Mouse (Mus musculus): ENCODE measurements around the gene Clec2g. TPM values are rescaled to one million over a fixed set of nuclear protein-coding genes. Genes with fewer than 3 reads are reported as not detected.
"Not testable (repeated sequence)": the region's sequence is repeated elsewhere in the genome, so short reads cannot be mapped to it uniquely, and the experiment has no call there.

Gene Clec2g
- polyA plus RNA-seq, 1 experiment from 2014 or later = not detected

DNA sequence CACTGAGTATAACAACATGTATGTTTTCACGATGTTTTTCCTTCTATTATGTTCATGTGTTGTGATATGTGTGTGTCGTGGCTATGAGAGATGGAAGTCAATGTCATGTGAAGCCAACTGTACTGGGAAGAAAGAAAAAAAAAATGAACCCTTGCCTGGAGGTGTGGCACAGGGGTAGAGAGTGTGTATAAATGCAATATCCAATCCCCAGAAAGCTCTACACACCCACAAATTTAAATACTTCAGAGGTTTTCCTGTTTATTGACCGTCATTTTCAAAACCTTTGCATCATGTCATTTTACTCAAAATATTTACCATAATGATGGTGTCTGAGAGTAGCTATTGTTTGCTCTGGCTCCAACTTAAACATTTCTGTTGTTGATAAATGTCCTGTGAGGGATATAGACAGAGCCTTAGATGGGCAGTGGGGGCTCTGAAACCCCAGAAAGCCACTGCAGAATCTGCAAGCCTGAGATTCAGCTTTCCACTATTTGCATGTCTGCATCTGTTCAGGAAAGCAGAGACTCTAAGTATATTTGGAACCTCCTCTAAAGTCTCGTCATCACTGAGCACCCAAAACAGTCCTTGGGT lies 47.9 kb downstream of the Clec2g start:
- WGBS = 85% methylated on average over 4 of the region's 4 CpGs
- not testable (repeated sequence) for H3K9me3 ChIP-seq (replicated peaks); H3K27me3 ChIP-seq (ENCODE audit: low read depth, poor library complexity, severe bottlenecking); H3K27ac ChIP-seq; H3K4me3 ChIP-seq; DNase-seq (ENCODE audit: low spot score); H3K4me1 ChIP-seq; H3K36me3 ChIP-seq

DNA sequence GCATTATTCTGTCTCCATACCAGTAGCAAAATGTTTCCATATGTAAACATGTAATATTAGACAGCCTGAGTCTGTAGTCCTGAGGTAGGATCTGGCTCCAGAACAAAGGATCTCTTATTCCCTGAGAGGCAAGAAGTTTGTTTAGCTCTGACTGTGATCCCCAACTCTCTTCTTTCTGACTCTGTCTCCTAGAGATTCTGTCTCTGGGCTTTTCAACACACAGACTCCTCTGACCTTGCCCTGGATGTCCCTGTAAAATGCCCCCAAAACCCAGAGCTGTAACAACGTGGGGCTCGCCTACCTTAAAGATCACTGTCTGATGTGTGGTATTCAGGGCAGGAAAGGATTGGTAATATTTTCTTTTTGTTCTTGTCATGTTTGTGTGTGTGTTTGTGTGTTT lies 58.2 kb downstream of the Clec2g start:
- no peaks in the 10 kb centered on the region for H3K9me3 ChIP-seq (replicated peaks)
- 0 out of 2 replicates have a peak, but pooled peaks cover 6% of the 10 kb centered on the region for H3K4me1 ChIP-seq
- H3K36me3 ChIP-seq = no peaks in the 10 kb centered on the region
- no peak overlapping the region for H3K4me3 ChIP-seq
- no peak for DNase-seq (ENCODE audit: low spot score)
- H3K27ac ChIP-seq = peak overlapping the region; percentile 61; the same call in 1 of the 2 replicates
- 70% methylated on average over 2 of the region's 2 CpGs for WGBS
- H3K27me3 ChIP-seq (ENCODE audit: low read depth, poor library complexity, severe bottlenecking) = no peaks in the 10 kb centered on the region

DNA sequence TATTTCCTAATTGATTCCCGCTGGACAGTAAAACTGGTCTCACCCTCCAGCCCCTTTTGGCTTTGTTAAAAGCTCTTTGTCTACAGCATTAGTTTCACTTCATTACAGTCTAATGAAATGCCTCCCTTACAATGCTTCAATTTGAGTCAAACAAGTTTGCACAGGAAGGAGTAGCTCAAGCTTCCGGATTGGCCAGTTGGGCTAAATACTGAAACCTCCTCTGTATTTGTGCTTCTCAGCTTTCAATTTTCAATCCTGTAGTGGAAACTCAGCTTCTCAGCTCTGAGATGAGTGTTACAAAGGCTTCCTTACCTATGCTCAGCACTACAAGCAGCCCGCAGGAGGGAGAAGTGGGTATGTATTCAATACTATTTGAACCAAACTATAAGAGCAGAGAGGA lies 58.6 kb downstream of the Clec2g start:
- H3K4me1 ChIP-seq = 0 out of 2 replicates have a peak, but pooled peaks cover 6% of the 10 kb centered on the region
- no peaks in the 10 kb centered on the region for H3K36me3 ChIP-seq
- peak overlapping the region; percentile 61; the same call in 1 of the 2 replicates for H3K27ac ChIP-seq
- no peak for DNase-seq (ENCODE audit: low spot score)
- no peak overlapping the region for H3K4me3 ChIP-seq
- no peaks in the 10 kb centered on the region for H3K27me3 ChIP-seq (ENCODE audit: low read depth, poor library complexity, severe bottlenecking)
- H3K9me3 ChIP-seq (replicated peaks) = no peaks in the 10 kb centered on the region
- 85% methylated on average over 3 of the region's 3 CpGs for WGBS

DNA sequence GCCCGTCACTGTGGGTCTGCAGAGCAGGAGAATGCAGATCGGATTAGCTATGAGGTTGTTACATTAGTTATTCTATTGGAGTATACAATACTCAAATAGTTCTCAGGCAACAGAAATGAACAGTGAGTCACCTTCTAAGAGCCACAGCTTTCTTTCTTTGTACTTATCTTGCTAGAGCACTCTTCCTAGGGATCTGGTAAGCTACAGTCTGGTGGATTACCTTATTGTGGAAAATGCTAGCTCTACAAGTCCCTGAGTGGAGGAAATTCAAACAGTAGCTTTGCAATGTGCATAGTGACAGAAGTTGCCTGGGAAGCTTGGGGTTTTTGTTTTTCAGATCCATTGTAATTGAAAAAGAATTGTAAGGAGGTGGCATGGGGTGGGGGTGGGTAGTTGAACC lies 59.0 kb downstream of the Clec2g start:
- Histone ChIP-seq H3K9me3 (replicated peaks) (no peaks in the 10 kb centered on the region), H3K27me3 (ENCODE audit: low read depth, poor library complexity, severe bottlenecking) (no peaks in the 10 kb centered on the region), H3K4me3 (no peak overlapping the region), H3K4me1 (0 out of 2 replicates have a peak, but pooled peaks cover 6% of the 10 kb centered on the region), H3K27ac (peak overlapping the region; percentile 61; the same call in 1 of the 2 replicates), H3K36me3 (no peaks in the 10 kb centered on the region)
- WGBS = 89% methylated on average over 2 of the region's 2 CpGs
- no peak for DNase-seq (ENCODE audit: low spot score)

GRCm38 (mm10) chr6:128994336-128994735 lies 60.2 kb downstream of the Clec2g start:
- H3K27ac ChIP-seq = no peak overlapping the region
- H3K4me3 ChIP-seq = no peak overlapping the region
- H3K4me1 ChIP-seq = 0 out of 2 replicates have a peak, but pooled peaks cover 6% of the 10 kb centered on the region
- no peak for DNase-seq (ENCODE audit: low spot score)
- H3K9me3 ChIP-seq (replicated peaks) = no peaks in the 10 kb centered on the region
- H3K36me3 ChIP-seq = no peaks in the 10 kb centered on the region
- H3K27me3 ChIP-seq (ENCODE audit: low read depth, poor library complexity, severe bottlenecking) = no peaks in the 10 kb centered on the region
- 75% methylated on average over 4 of the region's 4 CpGs for WGBS

GRCm38 (mm10) chr6:128994742-128995141 lies 60.6 kb downstream of the Clec2g start:
- Histone ChIP-seq H3K27me3 (ENCODE audit: low read depth, poor library complexity, severe bottlenecking) (no peaks in the 10 kb centered on the region), H3K9me3 (replicated peaks) (no peaks in the 10 kb centered on the region), H3K4me3 (no peak overlapping the region), H3K36me3 (no peaks in the 10 kb centered on the region), H3K4me1 (0 out of 2 replicates have a peak, but pooled peaks cover 6% of the 10 kb centered on the region), H3K27ac (no peak overlapping the region)
- no peak for DNase-seq (ENCODE audit: low spot score)
- 73% methylated on average over 5 of the region's 5 CpGs for WGBS

DNA sequence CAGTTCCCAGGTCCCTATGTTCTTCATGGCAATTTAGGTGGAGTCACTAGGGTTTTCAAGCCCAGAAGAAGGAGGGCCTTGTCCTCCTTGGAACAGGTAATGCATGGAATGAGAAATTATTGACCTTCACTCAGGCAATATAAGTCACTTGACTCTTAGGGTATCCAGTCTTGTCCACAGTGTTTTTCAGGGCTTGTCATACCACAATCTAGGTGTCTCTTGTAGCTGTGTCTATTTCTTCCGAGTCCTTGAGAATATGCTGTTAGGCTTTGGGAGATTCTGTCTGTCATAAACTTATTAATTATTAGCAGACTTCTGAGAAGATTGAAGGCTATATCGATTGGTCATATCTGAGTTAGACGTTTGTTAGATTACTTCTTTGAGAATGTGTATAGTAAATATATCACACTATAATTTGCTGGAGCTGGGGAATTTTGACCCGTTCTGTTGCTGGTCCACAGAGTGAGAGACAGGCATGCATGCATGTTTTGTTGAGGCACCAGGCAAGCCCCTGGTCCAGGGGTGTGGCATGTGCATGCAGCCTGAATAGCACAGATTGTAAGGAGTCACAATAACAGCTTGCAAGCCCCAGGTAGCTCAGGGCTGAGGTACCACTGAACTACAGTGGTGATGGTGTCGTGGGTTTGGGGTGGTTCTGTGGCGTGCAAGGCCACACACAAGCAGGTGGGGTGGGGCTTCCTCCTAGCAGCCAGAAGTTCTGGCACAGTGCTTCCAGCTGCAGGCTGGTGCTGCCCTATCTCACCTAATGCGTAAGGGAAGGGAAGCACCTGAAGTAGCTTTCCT lies 61.3 kb downstream of the Clec2g start:
- no peak overlapping the region for H3K27ac ChIP-seq
- no peak overlapping the region for H3K4me3 ChIP-seq
- no peaks in the 10 kb centered on the region for H3K9me3 ChIP-seq (replicated peaks)
- no peaks in the 10 kb centered on the region for H3K27me3 ChIP-seq (ENCODE audit: low read depth, poor library complexity, severe bottlenecking)
- 0 out of 2 replicates have a peak, but pooled peaks cover 6% of the 10 kb centered on the region for H3K4me1 ChIP-seq
- DNase-seq (ENCODE audit: low spot score) = no peak
- H3K36me3 ChIP-seq = no peaks in the 10 kb centered on the region
- 90% methylated on average over 7 of the region's 7 CpGs for WGBS

DNA sequence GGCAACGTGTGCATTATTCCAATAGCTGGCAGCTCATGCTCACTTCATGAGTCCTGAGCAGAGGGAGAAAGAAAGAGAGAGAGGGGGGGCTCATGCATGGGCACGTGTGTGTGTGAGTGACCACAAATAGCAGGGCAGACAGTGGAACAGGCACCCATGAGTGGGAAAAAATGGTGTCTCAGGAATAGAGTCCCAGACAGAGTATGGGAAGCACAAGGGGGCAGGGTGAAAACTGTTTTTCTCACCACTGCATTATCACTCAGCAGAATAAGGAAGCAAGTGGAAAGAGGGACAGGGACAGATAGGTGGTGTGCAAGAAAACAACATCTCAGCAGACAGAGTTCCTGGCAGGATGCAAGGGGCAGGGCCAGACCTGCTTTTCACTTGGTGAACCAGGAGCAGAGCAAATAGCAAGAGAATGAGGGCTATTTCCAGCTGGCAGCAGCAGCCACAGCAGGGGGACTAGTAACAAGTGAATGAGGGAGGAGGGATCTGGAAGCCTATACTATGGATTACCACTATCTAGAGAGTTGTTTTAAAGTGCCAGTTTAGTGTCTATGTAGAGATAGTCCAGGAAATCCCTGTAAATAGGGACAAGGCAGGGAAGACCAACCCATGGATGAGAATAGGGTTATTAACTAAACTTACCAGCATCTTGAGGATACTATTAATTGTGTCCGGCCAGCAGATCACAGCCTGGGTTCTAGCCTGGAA lies 62.0 kb downstream of the Clec2g start:
- Histone ChIP-seq H3K4me3 (no peak overlapping the region), H3K36me3 (no peaks in the 10 kb centered on the region), H3K27ac (no peak overlapping the region), H3K27me3 (ENCODE audit: low read depth, poor library complexity, severe bottlenecking) (no peaks in the 10 kb centered on the region), H3K9me3 (replicated peaks) (no peaks in the 10 kb centered on the region), H3K4me1 (0 out of 2 replicates have a peak, but pooled peaks cover 6% of the 10 kb centered on the region)
- WGBS = 81% methylated on average over 3 of the region's 3 CpGs
- no peak for DNase-seq (ENCODE audit: low spot score)

GRCm38 (mm10) chr6:128996768-128997442 lies 62.7 kb downstream of the Clec2g start:
- Histone ChIP-seq H3K9me3 (replicated peaks) (no peaks in the 10 kb centered on the region), H3K27me3 (ENCODE audit: low read depth, poor library complexity, severe bottlenecking) (no peaks in the 10 kb centered on the region), H3K27ac (no peak overlapping the region), H3K4me1 (0 out of 2 replicates have a peak, but pooled peaks cover 6% of the 10 kb centered on the region), H3K36me3 (no peaks in the 10 kb centered on the region), H3K4me3 (no peak overlapping the region)
- no peak for DNase-seq (ENCODE audit: low spot score)
- 86% methylated on average over 13 of the region's 13 CpGs for WGBS

DNA sequence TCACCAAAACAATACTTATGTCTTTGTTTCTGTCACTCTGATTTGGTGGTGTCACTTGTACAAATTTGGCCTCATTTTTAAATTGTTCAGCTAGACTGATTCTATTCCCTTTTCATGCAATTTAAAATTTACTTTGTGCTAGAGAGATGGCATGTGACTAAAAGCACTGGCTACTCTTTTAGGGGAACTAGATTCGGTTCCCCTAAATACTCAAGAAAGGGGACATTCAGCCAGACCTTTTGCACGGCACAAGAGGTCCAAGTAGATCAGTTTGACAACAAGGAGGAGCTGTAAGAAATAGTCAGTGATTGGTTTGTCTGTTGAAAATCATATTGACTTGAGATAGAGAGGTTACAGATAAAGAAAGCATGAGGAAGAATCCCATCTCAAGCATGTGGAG lies 67.2 kb downstream of the Clec2g start:
- H3K36me3 ChIP-seq = no peaks in the 10 kb centered on the region
- H3K27ac ChIP-seq = no peak overlapping the region
- WGBS = 94% methylated on average over 2 of the region's 2 CpGs
- no peaks in the 10 kb centered on the region for H3K4me1 ChIP-seq
- no peaks in the 10 kb centered on the region for H3K9me3 ChIP-seq (replicated peaks)
- no peak for DNase-seq (ENCODE audit: low spot score)
- no peak overlapping the region for H3K4me3 ChIP-seq
- H3K27me3 ChIP-seq (ENCODE audit: low read depth, poor library complexity, severe bottlenecking) = no peaks in the 10 kb centered on the region

GRCm38 (mm10) chr6:129008552-129008951 lies 74.4 kb downstream of the Clec2g start:
- no peak overlapping the region for H3K27ac ChIP-seq
- H3K9me3 ChIP-seq (replicated peaks) = no peaks in the 10 kb centered on the region
- no peak overlapping the region for H3K4me3 ChIP-seq
- no peaks in the 10 kb centered on the region for H3K4me1 ChIP-seq
- H3K27me3 ChIP-seq (ENCODE audit: low read depth, poor library complexity, severe bottlenecking) = no peaks in the 10 kb centered on the region
- DNase-seq (ENCODE audit: low spot score) = no peak
- 92% methylated on average over 8 of the region's 8 CpGs for WGBS
- H3K36me3 ChIP-seq = no peaks in the 10 kb centered on the region

DNA sequence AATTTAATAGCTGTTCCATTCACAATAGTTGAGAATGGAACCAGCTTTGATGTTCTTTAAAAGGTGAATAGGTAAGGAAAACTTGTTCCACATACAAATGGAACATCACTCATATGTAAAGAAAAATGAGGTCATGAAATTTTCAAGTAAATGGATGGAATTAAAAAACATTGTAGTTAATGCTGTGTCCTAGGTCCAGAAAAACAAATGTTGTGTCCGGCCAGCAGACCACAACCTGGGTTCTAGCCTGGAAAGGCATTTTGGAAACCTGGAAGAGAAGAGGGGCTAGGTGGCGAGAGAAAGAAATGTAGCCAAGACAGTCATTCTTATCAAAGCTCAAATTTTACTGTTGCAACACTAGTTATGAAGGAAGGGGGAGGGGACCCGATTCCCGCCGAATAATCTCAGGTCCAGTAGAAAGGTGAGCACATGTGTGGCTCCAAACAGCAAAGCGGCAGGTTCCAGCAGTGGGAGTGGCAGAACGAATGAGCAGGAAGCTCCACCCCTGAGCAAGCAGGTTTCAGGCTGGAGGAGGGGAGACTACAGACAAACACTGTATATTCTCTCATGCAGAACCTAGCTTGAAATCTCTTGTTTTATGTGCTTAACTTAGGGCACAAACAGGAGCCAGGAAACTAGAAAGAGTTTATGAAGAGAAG lies 75.8 kb downstream of the Clec2g start:
- not testable (repeated sequence) for DNase-seq (ENCODE audit: low spot score); H3K27ac ChIP-seq; H3K9me3 ChIP-seq (replicated peaks); H3K4me3 ChIP-seq; H3K27me3 ChIP-seq (ENCODE audit: low read depth, poor library complexity, severe bottlenecking); H3K4me1 ChIP-seq; H3K36me3 ChIP-seq
- 86% methylated on average over 7 of the region's 7 CpGs for WGBS

All from limb, embryonic 10.5 days (tissue).